Mouse (Mus musculus): ENCODE measurements around the gene Evx1. TPM values are rescaled to one million over a fixed set of nuclear protein-coding genes. Genes with fewer than 3 reads are reported as not detected.

The Evx1 gene
- polyA plus RNA-seq, 1 experiment from 2014 or later = not detected

GRCm38 (mm10) chr6:52281084-52281483 lies 32.2 kb upstream of the Evx1 start:
- Histone ChIP-seq H3K4me2 (ENCODE audit: low read length) (no peak overlapping the region), H3K36me3 (ENCODE audit: control insufficient read depth, insufficient read depth, low read length) (no peaks in the 10 kb centered on the region), H3K4me1 (ENCODE audit: control insufficient read depth, insufficient read depth, low read length) (no peaks in the 10 kb centered on the region), H3K9me3 (replicated peaks; ENCODE audit: control insufficient read depth, low read length) (no peaks in the 10 kb centered on the region), H3K4me3 (ENCODE audit: low read depth, low read length) (no peak overlapping the region), H3K9ac (ENCODE audit: low read length) (no peak overlapping the region), H3K27ac (ENCODE audit: low read depth, low read length) (no peak overlapping the region), H3K27me3 (replicated peaks; ENCODE audit: control insufficient read depth, insufficient read depth, low read length) (peaks cover 40% of the 10 kb centered on the region)
- WGBS = 68% methylated on average over 12 of the region's 12 CpGs
- DNase-seq (ENCODE audit: low spot score) = no peak
- no peak for ATAC-seq

- Histone ChIP-seq H3K9me3 (replicated peaks; ENCODE audit: control insufficient read depth, low read length) (no peaks in the 10 kb centered on the region), H3K36me3 (ENCODE audit: control insufficient read depth, insufficient read depth, low read length) (no peaks in the 10 kb centered on the region), H3K9ac (ENCODE audit: low read length) (no peak overlapping the region), H3K4me2 (ENCODE audit: low read length) (no peak overlapping the region), H3K27ac (ENCODE audit: low read depth, low read length) (no peak overlapping the region), H3K4me3 (ENCODE audit: low read depth, low read length) (no peak overlapping the region), H3K4me1 (ENCODE audit: control insufficient read depth, insufficient read depth, low read length) (no peaks in the 10 kb centered on the region), H3K27me3 (replicated peaks; ENCODE audit: control insufficient read depth, insufficient read depth, low read length) (peaks cover 28% of the 10 kb centered on the region)
- 86% methylated on average over 5 of the region's 5 CpGs for WGBS
- DNase-seq (ENCODE audit: low spot score) = no peak
- no peak for ATAC-seq
These were observed 29.4 kb upstream of the Evx1 start for GRCm38 (mm10) chr6:52283896-52284295.

GRCm38 (mm10) chr6:52290186-52290585 lies 23.1 kb upstream of the Evx1 start:
- ATAC-seq = no peak
- WGBS = 14% methylated on average over 12 of the region's 12 CpGs
- Histone ChIP-seq H3K36me3 (ENCODE audit: control insufficient read depth, insufficient read depth, low read length) (no peaks in the 10 kb centered on the region), H3K4me1 (ENCODE audit: control insufficient read depth, insufficient read depth, low read length) (no peaks in the 10 kb centered on the region), H3K27ac (ENCODE audit: low read depth, low read length) (no peak overlapping the region), H3K4me2 (ENCODE audit: low read length) (no peak overlapping the region), H3K9me3 (replicated peaks; ENCODE audit: control insufficient read depth, low read length) (no peaks in the 10 kb centered on the region), H3K4me3 (ENCODE audit: low read depth, low read length) (no peak overlapping the region), H3K9ac (ENCODE audit: low read length) (no peak overlapping the region), H3K27me3 (replicated peaks; ENCODE audit: control insufficient read depth, insufficient read depth, low read length) (peaks cover 64% of the 10 kb centered on the region)
- no peak for DNase-seq (ENCODE audit: low spot score)

DNA sequence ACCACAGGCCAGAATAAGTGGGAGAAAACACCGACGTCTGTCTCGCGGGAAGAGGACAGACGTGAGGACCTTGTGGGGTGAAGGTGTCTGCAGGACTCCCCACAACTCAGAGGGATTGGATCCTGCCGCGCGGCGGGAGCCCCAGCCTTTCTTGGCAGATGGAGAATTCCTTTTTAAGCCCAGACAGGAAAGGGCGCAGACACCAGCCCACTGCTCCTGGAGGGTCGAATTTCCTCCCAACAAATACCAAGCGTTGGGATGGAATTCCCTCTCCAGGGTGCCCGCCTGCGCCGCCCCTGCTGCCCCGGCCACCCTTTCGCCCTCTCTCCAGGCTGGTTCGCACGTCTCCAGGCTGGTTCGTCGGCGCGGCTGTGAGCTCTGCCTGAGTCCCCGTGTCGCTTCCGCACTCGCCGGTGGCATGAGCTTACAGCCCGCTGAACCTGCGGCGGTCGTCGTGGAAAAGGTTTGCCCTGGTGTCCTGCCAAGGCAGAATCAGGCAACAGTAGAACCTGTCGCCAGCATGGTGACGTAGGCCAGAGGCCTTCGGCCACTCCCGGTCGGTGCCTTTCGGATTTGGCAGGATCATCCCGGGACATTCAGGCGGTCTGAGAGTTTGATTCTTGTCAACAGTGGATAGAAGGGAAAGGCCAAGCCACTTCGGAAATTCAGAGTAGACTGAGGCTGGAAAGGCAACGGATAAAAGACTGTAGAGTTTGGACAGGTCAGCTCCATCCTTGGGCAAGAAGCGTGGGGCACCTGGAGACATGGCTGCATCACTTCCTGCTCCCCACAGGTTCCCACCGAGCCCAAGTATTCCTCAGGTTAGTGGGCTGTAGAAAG lies 22.1 kb upstream of the Evx1 start:
- 0 out of 2 replicates have a peak overlapping the region, but pooled peaks have one; percentile 5 for H3K4me3 ChIP-seq (ENCODE audit: low read depth, low read length)
- DNase-seq (ENCODE audit: low spot score) (no peak), ATAC-seq (no peak)
- 0 out of 2 replicates have a peak overlapping the region, but pooled peaks have one; percentile 14 for H3K4me2 ChIP-seq (ENCODE audit: low read length)
- no peak overlapping the region for H3K9ac ChIP-seq (ENCODE audit: low read length)
- H3K4me1 ChIP-seq (ENCODE audit: control insufficient read depth, insufficient read depth, low read length) = no peaks in the 10 kb centered on the region
- no peaks in the 10 kb centered on the region for H3K9me3 ChIP-seq (replicated peaks; ENCODE audit: control insufficient read depth, low read length)
- 1% methylated on average over 45 of the region's 45 CpGs for WGBS
- H3K36me3 ChIP-seq (ENCODE audit: control insufficient read depth, insufficient read depth, low read length) = no peaks in the 10 kb centered on the region
- H3K27me3 ChIP-seq (replicated peaks; ENCODE audit: control insufficient read depth, insufficient read depth, low read length) = peaks cover 72% of the 10 kb centered on the region
- H3K27ac ChIP-seq (ENCODE audit: low read depth, low read length) = no peak overlapping the region

DNA sequence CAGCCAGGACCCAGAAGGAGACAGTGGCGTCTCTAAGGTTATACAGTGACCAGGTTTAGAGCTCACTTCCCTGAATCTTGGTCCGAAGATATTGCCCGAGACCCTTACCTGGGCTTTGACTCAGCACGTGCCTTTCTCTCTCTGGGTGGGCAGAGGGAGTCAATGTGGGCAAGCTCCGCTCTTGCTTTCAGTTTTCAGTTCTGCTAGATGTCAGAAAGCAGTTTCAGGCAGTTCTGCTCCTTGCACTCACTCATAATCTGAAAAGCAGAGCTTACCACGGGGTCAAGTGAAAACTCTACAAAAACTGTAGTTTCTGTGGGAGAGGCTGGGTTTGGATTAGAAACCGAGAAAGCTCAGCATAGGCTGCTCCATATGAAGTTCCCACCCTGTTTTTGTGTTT lies 21.0 kb upstream of the Evx1 start:
- Histone ChIP-seq H3K27ac (ENCODE audit: low read depth, low read length) (no peak overlapping the region), H3K9me3 (replicated peaks; ENCODE audit: control insufficient read depth, low read length) (no peaks in the 10 kb centered on the region), H3K4me3 (ENCODE audit: low read depth, low read length) (no peak overlapping the region), H3K4me2 (ENCODE audit: low read length) (no peak overlapping the region), H3K36me3 (ENCODE audit: control insufficient read depth, insufficient read depth, low read length) (no peaks in the 10 kb centered on the region), H3K9ac (ENCODE audit: low read length) (no peak overlapping the region), H3K27me3 (replicated peaks; ENCODE audit: control insufficient read depth, insufficient read depth, low read length) (peaks cover 68% of the 10 kb centered on the region), H3K4me1 (ENCODE audit: control insufficient read depth, insufficient read depth, low read length) (no peaks in the 10 kb centered on the region)
- no peak for DNase-seq (ENCODE audit: low spot score)
- 50% methylated on average over 7 of the region's 7 CpGs for WGBS
- no peak for ATAC-seq

DNA sequence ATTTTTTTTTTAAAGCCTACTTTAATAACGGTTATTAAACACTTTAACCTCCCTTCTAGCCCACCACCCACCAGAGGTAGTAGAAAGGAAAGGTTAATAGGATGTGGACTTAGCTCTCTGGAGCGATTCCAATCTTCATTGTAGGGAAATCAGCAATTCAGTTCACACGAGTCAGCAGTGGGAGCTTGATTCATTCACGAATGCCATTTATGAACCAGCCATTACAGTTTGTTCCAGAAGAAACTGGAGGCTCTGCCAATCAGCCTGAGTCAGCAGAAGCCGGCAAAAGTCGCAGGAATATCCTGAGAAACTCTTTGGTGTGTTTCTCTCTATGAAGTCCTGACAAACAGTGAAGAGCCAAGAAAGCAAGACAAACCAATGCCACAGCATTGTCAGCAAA lies 18.7 kb upstream of the Evx1 start:
- ATAC-seq (no peak), DNase-seq (ENCODE audit: low spot score) (no peak)
- Histone ChIP-seq H3K4me1 (ENCODE audit: control insufficient read depth, insufficient read depth, low read length) (no peaks in the 10 kb centered on the region), H3K27me3 (replicated peaks; ENCODE audit: control insufficient read depth, insufficient read depth, low read length) (peaks cover 63% of the 10 kb centered on the region), H3K4me2 (ENCODE audit: low read length) (no peak overlapping the region), H3K36me3 (ENCODE audit: control insufficient read depth, insufficient read depth, low read length) (no peaks in the 10 kb centered on the region), H3K9me3 (replicated peaks; ENCODE audit: control insufficient read depth, low read length) (no peaks in the 10 kb centered on the region), H3K27ac (ENCODE audit: low read depth, low read length) (no peak overlapping the region), H3K9ac (ENCODE audit: low read length) (no peak overlapping the region), H3K4me3 (ENCODE audit: low read depth, low read length) (no peak overlapping the region)
- 67% methylated on average over 6 of the region's 6 CpGs for WGBS

- Histone ChIP-seq H3K36me3 (ENCODE audit: control insufficient read depth, insufficient read depth, low read length) (no peaks in the 10 kb centered on the region), H3K27me3 (replicated peaks; ENCODE audit: control insufficient read depth, insufficient read depth, low read length) (peaks cover 49% of the 10 kb centered on the region), H3K4me2 (ENCODE audit: low read length) (no peak overlapping the region), H3K27ac (ENCODE audit: low read depth, low read length) (no peak overlapping the region), H3K9me3 (replicated peaks; ENCODE audit: control insufficient read depth, low read length) (no peaks in the 10 kb centered on the region), H3K4me3 (ENCODE audit: low read depth, low read length) (no peak overlapping the region), H3K9ac (ENCODE audit: low read length) (no peak overlapping the region), H3K4me1 (ENCODE audit: control insufficient read depth, insufficient read depth, low read length) (no peaks in the 10 kb centered on the region)
- DNase-seq (ENCODE audit: low spot score) = no peak
- ATAC-seq = no peak
- WGBS = 85% methylated on average over 4 of the region's 4 CpGs
These were observed 14.8 kb upstream of the Evx1 start for GRCm38 (mm10) chr6:52298511-52298910.

- H3K9me3 ChIP-seq (replicated peaks; ENCODE audit: control insufficient read depth, low read length) = no peaks in the 10 kb centered on the region
- H3K4me1 ChIP-seq (ENCODE audit: control insufficient read depth, insufficient read depth, low read length) = no peaks in the 10 kb centered on the region
- WGBS = 76% methylated on average over 4 of the region's 4 CpGs
- peaks cover 54% of the 10 kb centered on the region for H3K27me3 ChIP-seq (replicated peaks; ENCODE audit: control insufficient read depth, insufficient read depth, low read length)
- no peak for DNase-seq (ENCODE audit: low spot score)
- H3K9ac ChIP-seq (ENCODE audit: low read length) = no peak overlapping the region
- ATAC-seq = no peak
- H3K36me3 ChIP-seq (ENCODE audit: control insufficient read depth, insufficient read depth, low read length) = no peaks in the 10 kb centered on the region
- no peak overlapping the region for H3K27ac ChIP-seq (ENCODE audit: low read depth, low read length)
- no peak overlapping the region for H3K4me2 ChIP-seq (ENCODE audit: low read length)
- H3K4me3 ChIP-seq (ENCODE audit: low read depth, low read length) = no peak overlapping the region
These were observed 12.5 kb upstream of the Evx1 start for GRCm38 (mm10) chr6:52300806-52301205.

- Histone ChIP-seq H3K9me3 (replicated peaks; ENCODE audit: control insufficient read depth, low read length) (no peaks in the 10 kb centered on the region), H3K9ac (ENCODE audit: low read length) (no peak overlapping the region), H3K4me3 (ENCODE audit: low read depth, low read length) (no peak overlapping the region), H3K4me1 (ENCODE audit: control insufficient read depth, insufficient read depth, low read length) (no peaks in the 10 kb centered on the region), H3K27ac (ENCODE audit: low read depth, low read length) (no peak overlapping the region), H3K36me3 (ENCODE audit: control insufficient read depth, insufficient read depth, low read length) (no peaks in the 10 kb centered on the region), H3K4me2 (ENCODE audit: low read length) (no peak overlapping the region), H3K27me3 (replicated peaks; ENCODE audit: control insufficient read depth, insufficient read depth, low read length) (peaks cover 71% of the 10 kb centered on the region)
- 43% methylated on average over 3 of the region's 3 CpGs for WGBS
- no peak for DNase-seq (ENCODE audit: low spot score)
- no peak for ATAC-seq
These were observed 9.9 kb upstream of the Evx1 start for GRCm38 (mm10) chr6:52303426-52303825.
